Mouse (Mus musculus) stomach, postnatal 0 days (tissue): ENCODE data around the gene Pigh. TPM values are rescaled to one million over a fixed set of nuclear protein-coding genes. Genes with fewer than 3 reads are reported as not detected.

Source experiments
- ATAC-seq: fragments of 200-750 bp; cut with Nextera tagmentation; 2 replicates; pipeline ENCODE4 v1.8.0; 2017; ENCODE audit not compliant: low FRiP score, low TSS enrichment
- DNase-seq: peaks from one replicate; pipeline ENCODE4 v3.0.0-alpha.2; 2016; ENCODE audit warnings: low spot score
- H3K27ac ChIP-seq: fragments of 300-500 bp; sonication (generic); replicated peaks from 2 replicates; pipeline ENCODE4 v1.5.1; 2014; ENCODE audit warnings: mild to moderate bottlenecking, control low read depth
- H3K27me3 ChIP-seq: fragments of 300-500 bp; sonication (generic); 2 replicates; pipeline ENCODE4 v1.6.1; 2014; ENCODE audit warnings: low read length; ENCODE audit not compliant: control insufficient read depth, insufficient read depth
- H3K36me3 ChIP-seq: fragments of 300-500 bp; sonication (generic); 2 replicates; pipeline ENCODE4 v1.6.1; 2014; ENCODE audit warnings: low read length, mixed read lengths; ENCODE audit not compliant: control insufficient read depth, insufficient read depth
- H3K4me1 ChIP-seq: fragments of 300-500 bp; sonication (generic); replicated peaks from 2 replicates; pipeline ENCODE4 v1.6.1; 2014; ENCODE audit warnings: antibody characterized with exemption; ENCODE audit not compliant: control insufficient read depth, insufficient read depth
- H3K4me2 ChIP-seq: fragments of 300-500 bp; sonication (generic); replicated peaks from 2 replicates; pipeline ENCODE4 v1.6.1; 2014; ENCODE audit warnings: low read depth, mild to moderate bottlenecking, control low read depth, moderate library complexity
- H3K4me3 ChIP-seq: fragments of 300-500 bp; sonication (generic); 2 replicates; pipeline ENCODE4 v1.5.1; 2014; ENCODE audit warnings: low read depth, low read length, control low read depth
- H3K9ac ChIP-seq: fragments of 300-500 bp; sonication (generic); 2 replicates; pipeline ENCODE4 v1.6.1; 2014; ENCODE audit warnings: mild to moderate bottlenecking, low read length, control low read depth, mixed read lengths
- H3K9me3 ChIP-seq: fragments of 300-500 bp; sonication (generic); 2 replicates; pipeline ENCODE4 v1.6.1; 2016; ENCODE audit warnings: low read length; ENCODE audit not compliant: control insufficient read depth
- CTCF ChIP-seq: IDR thresholded peaks from 2 replicates; pipeline ENCODE4 v1.5.1; 2016; ENCODE audit warnings: antibody characterized with exemption, low read depth, mild to moderate bottlenecking, moderate library complexity
- EP300 ChIP-seq: optimal IDR thresholded peaks from 2 replicates; pipeline ENCODE3; 2016; ENCODE audit warnings: antibody characterized with exemption
- WGBS: fragments of 180-500 bp; shearing (Covaris S2); extraction: QIAGEN DNeasy Blood & Tissue Kit; methylation state at CpG from one replicate; pipeline ENCODE4 v1.1.7; 2014; 5-methylcytosine and 5-hydroxymethylcytosine counted together
- polyA plus RNA-seq: library from polyadenylated mRNA; unstranded; fragments of >200 nt; fragmentation: Nextera tagmentation; extraction: Ambion mirVana; gene quantifications from 2 replicates; pipeline ENCODE4 v1.2.1, GENCODE M21; 2015

The Pigh gene
- polyA plus RNA-seq, 1 experiment from 2014 or later: 18.8 TPM

DNA sequence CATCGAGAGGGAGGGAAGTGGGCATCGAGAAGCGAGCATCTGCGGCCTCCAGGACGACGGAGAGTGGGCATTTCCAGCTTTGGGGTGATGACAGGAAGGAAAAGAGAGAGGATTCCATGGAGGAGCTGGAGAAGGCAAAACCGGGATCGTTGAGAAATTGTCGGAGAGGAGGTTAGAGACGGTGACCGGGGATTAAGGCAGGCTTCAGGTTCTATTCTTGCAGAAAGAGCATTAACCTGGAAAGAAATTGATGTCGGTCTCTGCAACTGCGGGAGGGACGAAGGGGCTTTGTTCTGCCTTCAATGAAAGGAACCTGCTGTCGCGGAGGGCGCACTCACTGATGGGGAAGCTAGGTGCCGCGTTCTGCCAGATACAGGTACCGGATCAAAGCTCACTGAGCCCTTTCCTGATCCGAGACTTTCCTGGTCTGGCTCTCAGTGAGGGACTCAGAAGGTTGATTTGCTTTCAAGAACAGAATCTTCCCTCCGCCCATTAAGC, 41.8 kb upstream of the Pigh start:
- TF ChIP-seq CTCF (no peak), EP300 (no peak)
- no peak overlapping the region for H3K9ac ChIP-seq

DNA sequence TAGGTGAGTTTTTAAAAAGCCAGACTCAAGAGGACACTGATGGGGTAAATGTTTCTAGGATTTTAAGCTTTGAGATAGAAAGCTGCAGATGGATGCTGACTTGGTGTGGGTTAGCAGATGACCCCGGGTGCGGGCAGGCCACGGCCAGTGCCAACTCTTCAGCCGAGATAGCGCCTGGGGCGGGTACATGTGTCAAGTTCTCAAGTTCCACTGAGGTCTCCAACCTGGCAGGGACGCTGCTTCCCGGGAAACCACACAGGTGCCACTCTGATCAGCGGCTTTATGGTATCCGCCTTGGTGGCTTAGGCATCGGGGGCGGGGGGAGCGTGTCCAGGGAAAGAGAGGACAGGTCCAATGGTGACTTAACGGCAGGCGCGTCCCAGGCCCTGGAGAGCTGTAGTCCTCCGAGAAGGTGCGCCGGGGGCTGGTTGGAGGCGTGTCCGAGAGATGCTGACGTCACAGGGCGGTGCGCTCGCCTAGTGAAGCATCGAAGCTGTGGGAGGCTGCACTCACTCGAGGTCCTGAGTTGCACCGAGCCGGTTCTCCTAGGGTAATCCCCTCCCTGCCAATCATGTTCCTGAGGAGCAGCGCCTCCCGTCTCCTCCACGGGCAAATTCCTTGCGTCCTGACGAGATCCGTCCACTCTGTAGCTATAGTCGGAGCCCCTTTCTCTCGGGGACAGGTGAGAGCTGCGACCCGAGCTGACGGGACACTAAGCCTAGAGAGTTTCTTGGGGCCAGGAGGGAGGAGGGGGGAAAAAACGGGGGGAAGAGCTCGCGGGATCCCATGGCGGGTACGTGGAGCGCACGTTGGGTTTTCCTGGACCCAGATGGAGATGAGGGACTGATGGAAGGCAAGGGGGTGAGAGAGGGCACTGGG, 41.1 kb upstream of the Pigh start, which contains the start of gene Arg2:
Gene Arg2 (plus strand): TSS at position 479 of the 879 bp plus-strand sequence.
- ATAC-seq: peak; percentile 96
- TF ChIP-seq EP300 (no peak), CTCF (no peak)
- no peaks in the 10 kb centered on the region for H3K9me3 ChIP-seq

More for the DNA sequence above, 41.8 kb upstream of the Pigh start:
- Histone ChIP-seq H3K4me2 (peak overlapping the region; percentile 69), H3K27ac (no peak overlapping the region), H3K9me3 (no peaks in the 10 kb centered on the region), H3K36me3 (no peaks in the 10 kb centered on the region), H3K27me3 (peaks cover 2% of the 10 kb centered on the region; the same call in 1 of the 2 replicates), H3K4me3 (peak overlapping the region; percentile 43), H3K4me1 (no peaks in the 10 kb centered on the region)
- WGBS: 2% methylated on average over 22 of the region's 22 CpGs
- DNase-seq (no peak), ATAC-seq (no peak)

DNA sequence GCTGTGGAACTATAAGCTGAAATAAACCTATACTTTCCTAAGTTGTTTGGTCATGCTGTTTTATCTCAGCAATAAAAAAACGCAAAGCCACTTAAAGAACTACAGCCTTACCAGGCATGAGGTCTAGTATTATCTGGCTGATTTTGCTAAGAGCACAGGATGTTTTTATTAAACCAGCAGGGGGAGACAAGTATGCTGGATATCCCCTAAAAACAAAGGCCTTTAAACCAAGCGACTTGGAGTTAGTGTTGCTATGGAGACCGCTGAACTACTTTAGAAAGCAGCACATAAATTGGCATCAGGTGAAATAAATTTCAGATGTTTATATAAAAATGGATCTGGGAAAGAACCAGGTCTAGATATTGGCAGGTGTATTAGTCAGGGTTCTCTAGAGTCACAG, 33.4 kb upstream of the Pigh start:
- Histone ChIP-seq H3K27me3 (no peaks in the 10 kb centered on the region), H3K27ac (no peak overlapping the region), H3K4me3 (no peak overlapping the region), H3K36me3 (no peaks in the 10 kb centered on the region), H3K9ac (no peak overlapping the region), H3K4me1 (no peaks in the 10 kb centered on the region), H3K9me3 (no peaks in the 10 kb centered on the region), H3K4me2 (no peak overlapping the region)
- ATAC-seq (no peak), DNase-seq (no peak)
- 32% methylated on average over 3 of the region's 3 CpGs for WGBS
- peak; percentile 67 for TF ChIP-seq CTCF
- TF ChIP-seq EP300: no peak

More for the DNA sequence above, 41.1 kb upstream of the Pigh start, which contains the start of gene Arg2:
- under 1% methylated on average over 47 of the region's 47 CpGs for WGBS
- Histone ChIP-seq H3K9ac (no peak within 1 kb of the TSS), H3K27ac (no peak within 1 kb of the TSS), H3K4me1 (no peaks in the 10 kb centered on the region), H3K36me3 (no peaks in the 10 kb centered on the region), H3K4me2 (peak within 1 kb of the TSS; percentile 69), H3K27me3 (peaks cover 2% of the 10 kb centered on the region; the same call in 1 of the 2 replicates), H3K4me3 (peak within 1 kb of the TSS; percentile 43)
- peak; percentile 90 for DNase-seq

DNA sequence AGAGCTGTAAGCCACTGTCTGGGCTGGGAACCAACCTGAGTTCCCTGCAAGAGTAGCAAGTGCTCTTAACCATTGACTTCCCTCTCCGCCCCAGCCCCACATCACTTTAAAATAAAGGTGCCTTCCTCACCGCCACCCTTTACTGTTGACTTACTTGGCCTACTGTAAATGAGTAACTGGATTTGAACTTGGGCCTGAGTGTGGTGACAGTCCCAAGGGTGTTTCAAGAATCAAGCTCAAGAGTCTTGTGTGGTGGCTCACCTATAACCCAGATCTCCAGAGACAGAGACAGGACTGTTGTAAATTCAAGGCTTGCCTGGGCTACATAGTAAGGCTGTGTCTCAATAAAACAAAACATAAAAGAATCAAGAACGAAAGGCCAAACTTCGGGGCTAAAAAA, 29.5 kb upstream of the Pigh start:
- Histone ChIP-seq H3K4me2 (no peak overlapping the region), H3K9ac (no peak overlapping the region), H3K27me3 (no peaks in the 10 kb centered on the region), H3K27ac (no peak overlapping the region), H3K9me3 (no peaks in the 10 kb centered on the region), H3K4me1 (no peaks in the 10 kb centered on the region), H3K4me3 (no peak overlapping the region), H3K36me3 (no peaks in the 10 kb centered on the region)
- TF ChIP-seq EP300: no peak
- TF ChIP-seq CTCF: no peak
- 84% methylated on average over 4 of the region's 4 CpGs for WGBS
- ATAC-seq (peak; percentile 49), DNase-seq (no peak)

DNA sequence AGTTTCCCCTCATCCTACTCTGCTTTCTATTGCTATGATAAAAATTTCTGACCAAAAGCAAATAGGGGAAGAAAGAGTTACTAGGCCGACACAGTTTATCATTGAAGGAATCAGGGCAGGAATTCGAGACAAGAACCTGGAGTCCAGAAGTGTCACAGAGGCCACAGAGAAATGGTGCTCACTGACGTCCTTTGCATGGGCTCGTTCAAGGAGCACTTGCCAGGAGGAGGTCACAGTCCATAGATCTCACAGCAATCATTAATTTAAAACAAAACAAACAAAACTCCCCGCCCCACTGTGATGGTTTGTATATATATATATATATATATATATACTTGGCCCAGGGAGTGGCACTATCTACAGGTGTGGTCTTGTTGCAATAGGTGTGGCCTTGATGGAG, 15.9 kb upstream of the Pigh start:
- 54% methylated on average over 5 of the region's 5 CpGs for WGBS
- no peak for ATAC-seq

DNA sequence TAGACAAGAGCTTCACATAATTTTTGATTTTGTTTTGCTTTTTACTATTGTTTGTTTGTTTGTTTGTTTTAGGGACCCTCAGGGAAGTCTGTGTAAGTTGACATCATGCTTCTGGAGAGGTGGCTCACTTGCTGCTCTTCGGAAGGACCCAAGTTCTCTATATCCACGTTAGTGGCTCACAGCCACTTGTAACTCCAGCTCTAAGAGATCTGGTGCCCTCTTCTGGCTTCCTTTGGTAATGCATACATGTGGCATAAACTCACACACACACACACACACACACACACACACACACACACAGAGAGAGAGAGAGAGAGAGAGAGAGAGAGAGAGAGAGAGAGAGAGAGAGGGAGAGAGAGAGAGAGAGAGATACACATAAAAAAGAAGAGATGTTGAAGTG, 15.1 kb upstream of the Pigh start:
- Histone ChIP-seq H3K27me3 (no peaks in the 10 kb centered on the region), H3K9ac (no peak overlapping the region), H3K4me1 (no peaks in the 10 kb centered on the region), H3K4me2 (no peak overlapping the region), H3K9me3 (no peaks in the 10 kb centered on the region), H3K27ac (no peak overlapping the region; the same call in 1 of the 2 replicates), H3K36me3 (no peaks in the 10 kb centered on the region), H3K4me3 (no peak overlapping the region)
- WGBS: 84% methylated on average over 2 of the region's 2 CpGs
- no peak for TF ChIP-seq EP300
- peak; percentile 51 for TF ChIP-seq CTCF
- DNase-seq (no peak), ATAC-seq (no peak)

More for the DNA sequence above, 15.9 kb upstream of the Pigh start:
- Histone ChIP-seq H3K27me3 (no peaks in the 10 kb centered on the region), H3K36me3 (no peaks in the 10 kb centered on the region), H3K9ac (no peak overlapping the region), H3K9me3 (no peaks in the 10 kb centered on the region), H3K27ac (no peak overlapping the region), H3K4me3 (no peak overlapping the region), H3K4me2 (no peak overlapping the region), H3K4me1 (no peaks in the 10 kb centered on the region)
- no peak for TF ChIP-seq CTCF
- TF ChIP-seq EP300: no peak
- DNase-seq: no peak
